Mouse (Mus musculus) neural tube, embryonic 14.5 days (tissue): ENCODE data around the gene Mfap2. TPM values are rescaled to one million over a fixed set of nuclear protein-coding genes. Genes with fewer than 3 reads are reported as not detected.

ENCODE experiments used
- ATAC-seq: fragments of 200-750 bp; cut with Nextera tagmentation; 2 replicates; pipeline ENCODE4 v1.8.0; 2017; ENCODE audit warnings: low read depth, mild to moderate bottlenecking, moderate TSS enrichment, moderate library complexity
- H3K27ac ChIP-seq: fragments of 300-500 bp; sonication (generic); 2 replicates; pipeline ENCODE4 v1.5.1; 2014; ENCODE audit warnings: low read depth, mild to moderate bottlenecking, control low read depth, low read length, moderate library complexity, mixed read lengths
- H3K27me3 ChIP-seq: fragments of 300-500 bp; sonication (generic); 2 replicates; pipeline ENCODE4 v1.6.1; 2014; ENCODE audit warnings: low read length; ENCODE audit not compliant: control insufficient read depth, insufficient read depth
- H3K36me3 ChIP-seq: fragments of 300-500 bp; sonication (generic); 2 replicates; pipeline ENCODE4 v1.6.1; 2014; ENCODE audit warnings: low read length, mixed read lengths; ENCODE audit not compliant: control insufficient read depth, insufficient read depth
- H3K4me1 ChIP-seq: fragments of 300-500 bp; sonication (generic); 2 replicates; pipeline ENCODE4 v1.6.1; 2014; ENCODE audit warnings: low read length; ENCODE audit not compliant: control insufficient read depth, insufficient read depth
- H3K4me2 ChIP-seq: fragments of 300-500 bp; sonication (generic); 2 replicates; pipeline ENCODE4 v1.6.1; 2014; ENCODE audit warnings: mild to moderate bottlenecking, low read depth, low read length, control low read depth
- H3K4me3 ChIP-seq: fragments of 300-500 bp; sonication (generic); 2 replicates; pipeline ENCODE4 v1.5.1; 2014; ENCODE audit warnings: low read depth, low read length, control low read depth, mixed read lengths
- H3K9ac ChIP-seq: fragments of 300-500 bp; sonication (generic); replicated peaks from 2 replicates; pipeline ENCODE4 v1.6.1; 2014; ENCODE audit warnings: low read depth, mild to moderate bottlenecking, control low read depth, low read length, mixed read lengths
- H3K9me3 ChIP-seq: fragments of 300-500 bp; sonication (generic); 2 replicates; pipeline ENCODE4 v1.6.1; 2016; ENCODE audit warnings: low read length; ENCODE audit not compliant: control insufficient read depth
- WGBS: fragments of 180-500 bp; shearing (Covaris S2); extraction: QIAGEN DNeasy Blood & Tissue Kit; methylation state at CpG from one replicate; pipeline ENCODE4 v1.1.7; 2014; 5-methylcytosine and 5-hydroxymethylcytosine counted together
- polyA plus RNA-seq: library from polyadenylated mRNA; unstranded; fragments of >200 nt; fragmentation: Nextera tagmentation; extraction: Ambion mirVana; gene quantifications from 2 replicates; pipeline ENCODE4 v1.2.1, GENCODE M21; 2014

Gene Mfap2
- polyA plus RNA-seq, 1 experiment from 2014 or later: 109 TPM

- H3K36me3 ChIP-seq: peaks cover 79% of the 10 kb centered on the region
- ATAC-seq: no peak
- WGBS: 97% methylated on average over 9 of the region's 9 CpGs
Measured at GRCm38 (mm10) chr4:140996812-140997211, 13.4 kb upstream of the Mfap2 start.

GRCm38 (mm10) chr4:141005983-141006382, 4.2 kb upstream of the Mfap2 start:
- ATAC-seq: no peak
- Histone ChIP-seq H3K4me1 (0 out of 2 replicates have a peak, but pooled peaks cover 4% of the 10 kb centered on the region), H3K9me3 (no peaks in the 10 kb centered on the region), H3K36me3 (peaks cover 62% of the 10 kb centered on the region), H3K27ac (no peak overlapping the region), H3K27me3 (no peaks in the 10 kb centered on the region), H3K9ac (no peak overlapping the region), H3K4me3 (no peak overlapping the region), H3K4me2 (no peak overlapping the region)
- 78% methylated on average over 13 of the region's 13 CpGs for WGBS

More at GRCm38 (mm10) chr4:140996812-140997211, 13.4 kb upstream of the Mfap2 start:
- Histone ChIP-seq H3K27ac (no peak overlapping the region), H3K9ac (no peak overlapping the region), H3K4me2 (no peak overlapping the region), H3K4me3 (no peak overlapping the region), H3K27me3 (no peaks in the 10 kb centered on the region), H3K4me1 (no peaks in the 10 kb centered on the region), H3K9me3 (no peaks in the 10 kb centered on the region)

- 82% methylated on average over 8 of the region's 8 CpGs for WGBS
- Histone ChIP-seq H3K4me3 (no peak overlapping the region), H3K9ac (no peak overlapping the region), H3K4me2 (no peak overlapping the region), H3K27me3 (no peaks in the 10 kb centered on the region), H3K9me3 (no peaks in the 10 kb centered on the region), H3K27ac (no peak overlapping the region), H3K4me1 (peaks cover 20% of the 10 kb centered on the region), H3K36me3 (peaks cover 44% of the 10 kb centered on the region)
- no peak for ATAC-seq
Measured at GRCm38 (mm10) chr4:141008028-141008427, 2.2 kb upstream of the Mfap2 start.

- ATAC-seq: peak; percentile 86
- under 1% methylated on average over 25 of the region's 26 CpGs for WGBS
- peak overlapping the region; percentile 77 for H3K4me2 ChIP-seq
- H3K27me3 ChIP-seq: no peaks in the 10 kb centered on the region
- peaks cover 20% of the 10 kb centered on the region for H3K4me1 ChIP-seq
- H3K27ac ChIP-seq: peak overlapping the region; percentile 67
- H3K4me3 ChIP-seq: peak overlapping the region; percentile 50
- H3K9me3 ChIP-seq: no peaks in the 10 kb centered on the region
- peak overlapping the region; percentile 76 for H3K9ac ChIP-seq
- H3K36me3 ChIP-seq: peaks cover 38% of the 10 kb centered on the region
Measured at GRCm38 (mm10) chr4:141010526-141010925, 308 bp downstream of the Mfap2 start.

- Histone ChIP-seq H3K4me1 (peaks cover 20% of the 10 kb centered on the region), H3K27ac (peak overlapping the region; percentile 67), H3K9ac (peak overlapping the region; percentile 76), H3K9me3 (no peaks in the 10 kb centered on the region), H3K27me3 (no peaks in the 10 kb centered on the region), H3K36me3 (peaks cover 37% of the 10 kb centered on the region), H3K4me3 (peak overlapping the region; percentile 50), H3K4me2 (peak overlapping the region; percentile 77)
- ATAC-seq: peak; percentile 60
- under 1% methylated on average over 17 of the region's 17 CpGs for WGBS
Measured at GRCm38 (mm10) chr4:141010941-141011429, 767 bp downstream of the Mfap2 start.

- 0 out of 2 replicates have a peak, but pooled peaks have one; percentile 5 for ATAC-seq
- H3K4me2 ChIP-seq: peak overlapping the region; percentile 77
- peak overlapping the region; percentile 76 for H3K9ac ChIP-seq
- H3K36me3 ChIP-seq: peaks cover 29% of the 10 kb centered on the region
- H3K4me1 ChIP-seq: peaks cover 20% of the 10 kb centered on the region
- no peaks in the 10 kb centered on the region for H3K9me3 ChIP-seq
- no peaks in the 10 kb centered on the region for H3K27me3 ChIP-seq
- peak overlapping the region; percentile 67 for H3K27ac ChIP-seq
- WGBS: 48% methylated on average over 14 of the region's 14 CpGs
- H3K4me3 ChIP-seq: peak overlapping the region; percentile 50
Measured at GRCm38 (mm10) chr4:141011556-141012328, 1.5 kb downstream of the Mfap2 start.

GRCm38 (mm10) chr4:141012558-141012957, 2.3 kb downstream of the Mfap2 start:
- WGBS: 50% methylated on average over 10 of the region's 10 CpGs
- Histone ChIP-seq H3K4me1 (peaks cover 20% of the 10 kb centered on the region), H3K27me3 (no peaks in the 10 kb centered on the region), H3K27ac (peak overlapping the region; percentile 22; the same call in 1 of the 2 replicates), H3K4me2 (peak overlapping the region; percentile 77; the same call in 1 of the 2 replicates), H3K36me3 (peaks cover 25% of the 10 kb centered on the region), H3K4me3 (peak overlapping the region; percentile 11; the same call in 1 of the 2 replicates), H3K9ac (peak overlapping the region; percentile 76; the same call in 1 of the 2 replicates), H3K9me3 (no peaks in the 10 kb centered on the region)
- ATAC-seq: no peak

GRCm38 (mm10) chr4:141014114-141014513, 3.9 kb downstream of the Mfap2 start:
- Histone ChIP-seq H3K9me3 (no peaks in the 10 kb centered on the region), H3K36me3 (peaks cover 22% of the 10 kb centered on the region)

GRCm38 (mm10) chr4:141014856-141015255, 4.6 kb downstream of the Mfap2 start:
- no peak for ATAC-seq
- no peak overlapping the region for H3K4me2 ChIP-seq
- no peaks in the 10 kb centered on the region for H3K27me3 ChIP-seq
- no peaks in the 10 kb centered on the region for H3K9me3 ChIP-seq
- peaks cover 20% of the 10 kb centered on the region for H3K4me1 ChIP-seq
- H3K9ac ChIP-seq: no peak overlapping the region
- no peak overlapping the region for H3K4me3 ChIP-seq
- 97% methylated on average over 11 of the region's 11 CpGs for WGBS
- H3K27ac ChIP-seq: no peak overlapping the region
- H3K36me3 ChIP-seq: peaks cover 22% of the 10 kb centered on the region

More at GRCm38 (mm10) chr4:141014114-141014513, 3.9 kb downstream of the Mfap2 start:
- H3K4me1 ChIP-seq: peaks cover 20% of the 10 kb centered on the region
- no peaks in the 10 kb centered on the region for H3K27me3 ChIP-seq
- no peak overlapping the region for H3K9ac ChIP-seq
- H3K27ac ChIP-seq: no peak overlapping the region
- no peak overlapping the region for H3K4me2 ChIP-seq
- 81% methylated on average over 8 of the region's 8 CpGs for WGBS
- no peak overlapping the region for H3K4me3 ChIP-seq
- ATAC-seq: no peak
